ENCODE assay signal across 29 mouse cellular contexts in the genomic region with DNA sequence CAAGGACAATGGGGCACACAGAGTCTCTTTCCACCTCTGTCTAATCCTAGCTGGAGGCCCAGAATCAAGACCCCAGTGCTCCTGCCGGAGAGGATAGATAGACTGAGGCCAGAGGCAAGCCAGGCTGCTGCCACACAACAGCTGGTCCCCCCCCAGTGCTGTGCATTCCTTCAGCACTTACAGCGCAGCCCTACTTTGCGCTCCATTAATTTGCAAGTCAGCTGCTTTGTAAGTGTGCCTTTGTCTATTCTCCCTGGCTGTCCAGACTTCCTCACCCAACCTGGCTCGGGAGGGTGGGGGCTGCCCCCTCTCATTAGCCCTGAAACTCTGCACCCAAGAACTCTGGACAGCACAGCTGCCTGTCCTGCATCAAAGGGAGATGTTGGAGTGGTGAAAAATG. TPM values are rescaled to one million over a fixed set of nuclear protein-coding genes. Genes with fewer than 3 reads are reported as not detected.
DNase-seq lines count a peak whose midpoint lies in the region; ATAC-seq and TF ChIP-seq lines count a peak whose summit lies in the region.
"Had no signal": no experiment of that assay in that cellular context is flagged by ENCODE, and none has a peak within 500 bp of the region (broad histone marks: within the 10 kb centered on the region; RNA-seq: fewer than 3 reads in every experiment).

No protein-coding gene starts in this region.

- peak; percentile 70 for ATAC-seq in kidney, embryonic 15.5 days (replicated peaks; ENCODE audit: low FRiP score)
- peak; percentile 41; the same call in 1 of the 2 replicates for ATAC-seq in neural tube, embryonic 12.5 days (ENCODE audit: low FRiP score, low read depth)
- ATAC-seq in forebrain, embryonic 14.5 days = peak; percentile 38
- no peak for ATAC-seq in CD4-positive, CD25-positive, alpha-beta regulatory T cell, adult 4 months
- ATAC-seq: intestine, embryonic 15.5 days; liver, embryonic 12.5 days had no signal

- no peak for DNase-seq in kidney, adult 18-20 months
- no peak for DNase-seq in neural tube, embryonic 10.5 days (ENCODE audit: extremely low spot score, low spot score)
- DNase-seq in ES-E14 (ENCODE audit: low read depth, low spot score) = no peak
- DNase-seq in forebrain, embryonic 14.5 days (ENCODE audit: low spot score) = no peak
- DNase-seq in frontal cortex, adult 2 months (ENCODE audit: extremely low spot score in 1 of 2, low spot score in 1 of 2) = no peak
- DNase-seq: cerebellum, adult 18-20 months; cerebellum, postnatal 25 days; embryo, embryonic 11 days; gastrocnemius, postnatal 10 days; lung, adult 18-20 months; lung, postnatal 10 days; right cerebral cortex, postnatal 25 days; spleen, adult 18-20 months had no signal

- H3K9me3 ChIP-seq in kidney, embryonic 15.5 days (replicated peaks) = no peaks in the 10 kb centered on the region
- no peaks in the 10 kb centered on the region for H3K9me3 ChIP-seq in neural tube, embryonic 12.5 days
- no peaks in the 10 kb centered on the region for H3K9me3 ChIP-seq in ES-E14 (ENCODE audit: control insufficient read depth, insufficient read depth, low read depth, low read length)
- H3K9me3 ChIP-seq in forebrain, embryonic 14.5 days (replicated peaks; ENCODE audit: control insufficient read depth, low read length) = no peaks in the 10 kb centered on the region
- H3K9me3 ChIP-seq: heart, embryonic 10.5 days; hindbrain, embryonic 15.5 days; intestine, embryonic 15.5 days; limb, embryonic 13.5 days; liver, embryonic 12.5 days; midbrain, embryonic 12.5 days had no signal

- H3K4me3 ChIP-seq in kidney, embryonic 15.5 days (replicated peaks) = no peak overlapping the region
- H3K4me3 ChIP-seq in neural tube, embryonic 12.5 days = no peak overlapping the region
- H3K4me3 ChIP-seq in ES-E14 (ENCODE audit: insufficient read depth in 1 of 2, low read depth in 1 of 2, low read length in 2 of 2, poor library complexity in 1 of 2, severe bottlenecking in 1 of 2) = no peak overlapping the region
- no peak overlapping the region for H3K4me3 ChIP-seq in forebrain, embryonic 14.5 days (ENCODE audit: low read depth, low read length)
- H3K4me3 ChIP-seq: heart, embryonic 10.5 days; hindbrain, embryonic 15.5 days; intestine, embryonic 15.5 days; limb, embryonic 13.5 days; liver, embryonic 12.5 days; midbrain, embryonic 12.5 days had no signal

- H3K27ac ChIP-seq in kidney, embryonic 15.5 days = peak overlapping the region; percentile 23; the same call in 1 of the 2 replicates
- H3K27ac ChIP-seq in neural tube, embryonic 12.5 days = no peak overlapping the region
- no peak overlapping the region for H3K27ac ChIP-seq in ES-E14 (ENCODE audit: insufficient read depth, low read depth, low read length, poor library complexity, severe bottlenecking)
- H3K27ac ChIP-seq in forebrain, embryonic 14.5 days (ENCODE audit: low read depth, low read length) = no peak overlapping the region
- H3K27ac ChIP-seq: heart, embryonic 10.5 days; hindbrain, embryonic 15.5 days; intestine, embryonic 15.5 days; limb, embryonic 13.5 days; liver, embryonic 12.5 days; midbrain, embryonic 12.5 days had no signal

- no peaks in the 10 kb centered on the region for H3K27me3 ChIP-seq in kidney, embryonic 15.5 days
- peaks cover 7% of the 10 kb centered on the region; the same call in 1 of the 2 replicates for H3K27me3 ChIP-seq in neural tube, embryonic 12.5 days (replicated peaks)
- no peaks in the 10 kb centered on the region for H3K27me3 ChIP-seq in forebrain, embryonic 14.5 days (replicated peaks; ENCODE audit: control insufficient read depth, insufficient read depth, low read length)
- H3K27me3 ChIP-seq: hindbrain, embryonic 15.5 days; intestine, embryonic 15.5 days; limb, embryonic 13.5 days had no signal

- peaks cover 42% of the 10 kb centered on the region for H3K4me1 ChIP-seq in kidney, embryonic 15.5 days
- H3K4me1 ChIP-seq in neural tube, embryonic 12.5 days = peaks cover 9% of the 10 kb centered on the region
- peaks cover 22 to 37% of the 10 kb centered on the region in 2 experiments for H3K4me1 ChIP-seq in ES-E14 (ENCODE audit: control insufficient read depth in 2 of 2, insufficient read depth in 2 of 2, low read length in 2 of 2, poor library complexity in 1 of 2)
- H3K4me1 ChIP-seq in forebrain, embryonic 14.5 days (ENCODE audit: control insufficient read depth, insufficient read depth, low read length) = peaks cover 14% of the 10 kb centered on the region

- H3K36me3 ChIP-seq in kidney, embryonic 15.5 days = no peaks in the 10 kb centered on the region
- no peaks in the 10 kb centered on the region for H3K36me3 ChIP-seq in neural tube, embryonic 12.5 days
- H3K36me3 ChIP-seq in ES-E14 (ENCODE audit: control insufficient read depth, insufficient read depth, low read length, poor library complexity, severe bottlenecking) = no peaks in the 10 kb centered on the region
- H3K36me3 ChIP-seq in forebrain, embryonic 14.5 days (ENCODE audit: control insufficient read depth, insufficient read depth, low read length) = no peaks in the 10 kb centered on the region
- H3K36me3 ChIP-seq: heart, embryonic 10.5 days; hindbrain, embryonic 15.5 days; intestine, embryonic 15.5 days; limb, embryonic 13.5 days; liver, embryonic 12.5 days; midbrain, embryonic 12.5 days had no signal

- in situ Hi-C loops in ES-E14 (cut with MboI; ENCODE audit: low sequenced_read_pairs in 2 of 2, unreplicated experiment in 2 of 2) = no loop called here

- H3K9ac ChIP-seq in kidney, embryonic 15.5 days = no peak overlapping the region
- no peak overlapping the region for H3K9ac ChIP-seq in neural tube, embryonic 12.5 days
- no peak overlapping the region for H3K9ac ChIP-seq in ES-E14 (ENCODE audit: insufficient read depth, low read depth, low read length, poor library complexity, severe bottlenecking)
- H3K9ac ChIP-seq in forebrain, embryonic 14.5 days (ENCODE audit: low read length) = no peak overlapping the region
- H3K9ac ChIP-seq: hindbrain, embryonic 15.5 days; intestine, embryonic 15.5 days; limb, embryonic 13.5 days; liver, embryonic 12.5 days; midbrain, embryonic 12.5 days had no signal

- 29% methylated on average over 4 of the region's 4 CpGs for WGBS in kidney, embryonic 15.5 days
- WGBS in neural tube, embryonic 12.5 days = 31% methylated on average over 4 of the region's 4 CpGs
- 14% methylated on average over 4 of the region's 4 CpGs for WGBS in forebrain, embryonic 14.5 days

- no peak overlapping the region for H3K4me2 ChIP-seq in kidney, embryonic 15.5 days
- no peak overlapping the region for H3K4me2 ChIP-seq in neural tube, embryonic 12.5 days (replicated peaks)
- H3K4me2 ChIP-seq in forebrain, embryonic 14.5 days (ENCODE audit: low read length) = no peak overlapping the region
- H3K4me2 ChIP-seq: hindbrain, embryonic 15.5 days; intestine, embryonic 15.5 days; limb, embryonic 13.5 days; liver, embryonic 12.5 days; midbrain, embryonic 12.5 days had no signal

TF ChIP-seq in ES-E14, 5 proteins besides CTCF, POLR2A, EP300 and RAD21:
- no peak for TF ChIP-seq ZNF384 (IDR thresholded peaks at IDR 0.05; ENCODE audit: low read depth, low read length)
- TF ChIP-seq MAFK (IDR thresholded peaks at IDR 0.05; ENCODE audit: insufficient read depth, low read depth, low read length) = 0 out of 2 replicates have a peak, but pooled peaks have one; percentile 37
- no peak for TF ChIP-seq HCFC1 (IDR thresholded peaks at IDR 0.05; ENCODE audit: borderline replicate concordance, insufficient read depth, low read length)
- no peak for TF ChIP-seq CHD2 (IDR thresholded peaks at IDR 0.05; ENCODE audit: low read depth, low read length)
- no peak for TF ChIP-seq ZC3H11A (IDR thresholded peaks at IDR 0.05; ENCODE audit: borderline replicate concordance, low read depth, low read length)

RNA-seq across cellular contexts. Expression of a gene that starts 44.8 kb away (rescaled TPM):
- polyA plus RNA-seq in kidney, embryonic 15.5 days (2015; fragmentation: Nextera tagmentation; extraction: Ambion mirVana) = 12.1 and 12.9 TPM in 2 replicates
- polyA plus RNA-seq in neural tube, embryonic 12.5 days (2016; fragmentation: Nextera tagmentation; extraction: Ambion mirVana) = 0.16 TPM in 1 of 2 replicates, not detected in the other
- total RNA-seq in ES-E14 (2012; rRNA removed) = 0.37 TPM in 1 of 2 replicates, not detected in the other
- 61.3 and 68.6 TPM in 2 replicates for polyA plus RNA-seq in forebrain, embryonic 14.5 days (2014; fragmentation: Nextera tagmentation; extraction: Ambion mirVana)
- polyA plus RNA-seq in CD4-positive, CD25-positive, alpha-beta regulatory T cell, adult 4 months (2017; shearing (Covaris generic)) = not detected
- polyA plus RNA-seq in frontal cortex, adult 2 months (2012; rRNA removed) = 25.4 and 26.9 TPM in 2 replicates
- total RNA-seq: adrenal gland, adult 18-20 months; CH12.LX; gastrocnemius, postnatal 10 days; granulocyte monocyte progenitor cell, adult 5-6 weeks; hematopoietic stem cell, adult 5-6 weeks; megakaryocyte progenitor cell, adult 5-6 weeks; neutrophil, adult 5-6 weeks had no signal
- polyA plus RNA-seq: heart, embryonic 16.5 days; intestine, embryonic 15.5 days; liver, embryonic 12.5 days had no signal

Comparison
In these comparisons a context has a peak if more than half of its experiments do, and no peak if none do; other contexts are left out.
1. RNA of a gene that starts 44.8 kb away (polyA plus RNA-seq): 61.3 to 68.6 TPM in forebrain, embryonic 14.5 days, 25.4 to 26.9 TPM in frontal cortex, adult 2 months and 12.1 to 12.9 TPM in kidney, embryonic 15.5 days; 0.16 TPM in neural tube, embryonic 12.5 days and not detected in CD4-positive, CD25-positive, alpha-beta regulatory T cell, adult 4 months; every median in the first group is over 10 times any median in the second.